Mouse (Mus musculus) olfactory bulb, adult 2 months (tissue): ENCODE measurements around the gene Tbc1d10a.

Experiments used
- CTCF ChIP-seq: fragments of 200-500 bp; IDR thresholded peaks from 2 replicates; pipeline ENCODE4 v1.5.1; 2012; ENCODE audit warnings: low read depth, mild to moderate bottlenecking, low read length, moderate library complexity; ENCODE audit not compliant: insufficient read depth
- POLR2A ChIP-seq: fragments of 200-500 bp; IDR thresholded peaks from 2 replicates; pipeline ENCODE4 v1.6.1; 2012; ENCODE audit warnings: mild to moderate bottlenecking, low read depth, low read length, moderate library complexity; ENCODE audit not compliant: insufficient read depth

DNA sequence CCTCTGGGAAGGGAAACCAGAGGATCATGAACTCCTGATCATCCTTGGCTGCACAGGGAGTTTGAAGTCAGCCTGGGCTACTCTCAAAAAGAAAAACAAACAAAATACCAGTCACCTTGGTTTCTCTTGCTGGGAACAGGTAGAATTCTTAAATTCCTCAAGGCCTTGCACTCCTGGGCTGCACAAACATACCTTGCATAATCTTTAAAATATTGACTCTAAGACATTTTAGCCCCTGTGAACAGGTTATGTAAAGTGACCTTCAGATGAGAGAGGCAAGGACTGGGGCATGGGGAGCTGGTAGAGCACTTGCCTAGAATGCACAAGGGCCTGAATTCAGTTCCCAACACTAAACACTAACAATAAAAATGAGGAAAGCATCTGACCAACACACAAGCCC, 45.1 kb upstream of the Tbc1d10a start:
- no peak for TF ChIP-seq CTCF
- TF ChIP-seq POLR2A: no peak
